Mouse (Mus musculus) embryo, embryonic 10 days (tissue): ENCODE measurements at regions not wholly inside any gene's neighbourhood (a gene's known extent, or its start where the extent isn't known, plus 50 kb on each side); places are given as distances from the start of the nearest gene placed in this dataset.

Experiments used
- DNase-seq: peaks from one replicate; pipeline ENCODE4 v3.0.0-alpha.2; 2015; ENCODE audit warnings: low spot score

GRCm38 (mm10) chr5:75248279-75248678 lies 96.2 kb downstream of the Pdgfra start:
- DNase-seq = no peak

- DNase-seq = no peak
These were observed 97.6 kb downstream of the Pdgfra start for GRCm38 (mm10) chr5:75249671-75250070.

- no peak for DNase-seq
These were observed 101.3 kb downstream of the Pdgfra start for GRCm38 (mm10) chr5:75253349-75253748.

DNA sequence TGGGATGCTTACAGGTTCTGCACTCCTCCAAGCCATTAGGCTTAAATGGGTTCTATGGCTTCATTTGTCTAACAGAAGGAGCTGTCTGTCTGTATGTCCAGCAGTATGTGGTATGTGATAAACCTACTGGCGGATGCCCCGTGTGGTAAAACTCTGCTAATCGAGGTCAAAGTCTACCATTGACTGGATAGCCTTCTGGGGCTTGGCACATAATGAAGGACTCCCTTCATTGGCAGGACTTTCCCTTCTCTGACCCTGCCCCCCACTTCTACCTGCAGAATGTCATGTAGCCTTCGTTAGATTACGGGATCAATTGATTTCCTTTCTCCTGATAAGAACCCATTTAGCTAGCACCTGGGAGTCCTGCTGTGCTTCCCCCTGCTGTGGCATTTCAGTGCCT lies 101.7 kb downstream of the Pdgfra start:
- DNase-seq = no peak

- DNase-seq = peak; percentile 37
These were observed 104.1 kb downstream of the Pdgfra start for GRCm38 (mm10) chr5:75256186-75256585.

DNA sequence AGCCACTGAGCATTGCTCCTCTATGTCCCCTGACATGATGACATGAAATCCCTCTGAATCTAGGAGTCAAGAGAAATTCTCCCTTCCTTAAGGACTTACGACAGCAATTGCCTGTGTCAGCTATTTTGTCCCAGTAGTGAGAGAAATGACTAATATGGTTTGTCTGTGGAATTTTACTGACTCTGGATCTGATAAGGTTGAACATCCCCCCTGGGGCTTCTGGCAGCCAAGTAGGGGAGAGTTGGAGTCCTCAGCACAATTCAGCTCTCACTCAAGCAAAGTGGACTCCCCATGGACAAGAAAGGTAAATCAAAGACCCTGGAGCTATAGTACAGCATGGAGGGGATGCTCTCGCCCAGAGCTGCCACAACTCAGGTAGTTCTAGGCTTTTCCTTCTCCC lies 105.0 kb downstream of the Pdgfra start:
- no peak for DNase-seq

DNA sequence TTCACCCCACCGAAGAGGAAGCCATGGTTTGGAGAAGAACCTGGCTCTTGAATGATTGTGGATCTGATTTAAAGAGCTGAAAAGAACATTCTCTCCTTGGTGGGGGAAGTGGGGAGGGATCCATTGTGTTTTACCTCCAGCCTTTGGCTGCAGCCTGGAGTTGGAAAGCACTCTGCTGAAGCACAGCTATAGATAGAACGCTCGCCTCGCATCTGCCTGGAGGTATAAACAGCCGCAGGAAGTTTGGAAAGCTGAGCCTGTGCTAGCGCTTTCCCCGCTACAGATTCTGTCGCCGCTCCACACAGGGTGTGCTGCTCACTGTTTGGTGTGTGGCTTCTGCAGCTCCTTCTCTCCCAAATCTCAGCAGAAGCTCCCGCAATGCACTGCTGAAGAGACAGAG lies 108.2 kb downstream of the Pdgfra start:
- DNase-seq = no peak

DNA sequence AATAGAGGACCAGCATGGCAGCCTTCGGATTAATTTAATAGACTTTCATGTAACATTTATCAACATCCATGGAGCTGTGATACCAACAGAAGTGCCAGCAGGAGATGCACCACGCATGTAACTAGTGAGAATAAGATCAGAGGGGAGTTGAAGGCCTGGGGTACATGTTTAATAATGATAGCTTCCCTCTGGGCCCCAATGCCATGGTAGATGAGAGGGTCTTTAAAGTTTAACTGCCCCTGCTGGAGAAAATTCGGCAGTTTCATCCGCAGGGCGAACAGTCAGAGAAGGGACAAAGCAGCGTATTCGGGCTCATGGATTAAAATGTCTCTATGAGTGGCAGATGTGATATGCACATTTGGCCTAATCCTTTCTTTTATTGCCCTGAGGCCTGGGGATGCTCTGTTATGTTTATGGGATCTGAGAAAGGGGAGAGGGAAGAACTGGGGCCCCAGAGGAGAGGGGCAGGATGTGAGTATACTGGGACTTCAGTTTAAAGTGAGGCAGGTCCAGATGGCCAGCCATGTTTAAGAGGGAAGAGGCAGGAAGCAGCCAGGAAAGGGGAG lies 114.1 kb downstream of the Pdgfra start:
- DNase-seq = no peak

- no peak for DNase-seq
These were observed 114.8 kb downstream of the Pdgfra start for GRCm38 (mm10) chr5:75266871-75267270.

GRCm38 (mm10) chr5:75267766-75268165 lies 115.7 kb downstream of the Pdgfra start:
- DNase-seq = no peak

- no peak for DNase-seq
These were observed 125.9 kb downstream of the Pdgfra start for GRCm38 (mm10) chr5:75278041-75278440.

- no peak for DNase-seq
These were observed 127.6 kb downstream of the Pdgfra start for GRCm38 (mm10) chr5:75279561-75280171.

GRCm38 (mm10) chr5:75280698-75281097 lies 128.6 kb downstream of the Pdgfra start:
- DNase-seq = no peak

DNA sequence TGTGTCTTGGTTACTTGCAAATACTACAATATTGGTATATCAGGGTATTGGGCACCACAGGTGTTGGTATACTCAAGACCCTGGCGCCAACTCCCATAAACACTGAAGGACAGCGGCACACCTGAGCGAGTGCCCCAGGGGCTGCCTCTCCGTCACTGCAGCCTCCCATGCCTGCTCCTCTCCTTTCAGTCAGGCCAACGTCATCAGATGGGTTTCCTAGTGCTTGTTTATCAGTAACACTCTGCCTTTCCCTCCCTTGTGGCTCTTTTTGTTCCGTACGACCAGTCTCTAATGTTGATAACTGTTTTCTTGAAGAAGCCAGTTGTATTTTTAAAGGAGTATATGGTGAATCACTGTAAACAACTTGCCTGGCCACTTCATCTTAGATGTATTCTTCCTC lies 129.4 kb downstream of the Pdgfra start:
- DNase-seq = no peak

- no peak for DNase-seq
These were observed 130.5 kb downstream of the Pdgfra start for GRCm38 (mm10) chr5:75282617-75283016.

DNA sequence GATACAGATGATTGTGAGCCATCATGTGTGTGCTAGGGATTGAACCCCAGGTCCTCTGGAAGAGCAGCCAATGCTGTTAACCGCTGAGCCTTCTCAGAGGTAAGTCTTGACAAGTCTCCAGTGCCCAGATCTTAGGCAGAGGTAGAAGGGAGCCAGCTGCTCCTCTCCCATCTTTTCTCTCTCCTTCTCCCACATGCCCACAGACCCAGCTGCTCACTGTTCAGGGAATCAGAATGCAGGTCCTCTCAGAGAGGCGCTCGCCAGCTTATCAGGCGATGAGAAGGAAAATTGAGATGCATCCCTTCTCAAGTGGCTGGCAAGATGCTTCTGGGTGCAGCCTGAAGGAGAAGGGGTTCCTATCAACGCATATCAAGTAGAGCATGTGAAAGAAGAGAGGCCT lies 131.7 kb downstream of the Pdgfra start:
- no peak for DNase-seq

DNA sequence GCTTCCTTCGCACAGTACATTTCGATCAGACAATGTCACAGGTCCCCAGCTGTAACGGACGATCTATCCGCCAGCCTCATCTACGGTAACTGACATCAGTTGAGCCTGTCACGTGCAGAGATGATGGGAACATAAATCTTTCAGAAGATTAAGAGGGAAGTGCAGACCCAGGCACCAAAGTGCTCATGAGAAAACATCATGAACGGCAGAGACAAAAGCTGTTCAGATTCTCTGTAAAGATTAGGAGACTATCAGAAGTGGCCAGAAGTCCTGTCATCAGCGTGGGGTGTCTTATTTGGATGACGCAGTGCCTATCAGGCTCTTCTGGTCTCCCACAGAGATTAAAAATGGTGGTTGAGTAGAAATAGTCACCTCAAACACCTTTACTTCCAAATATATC lies 133.9 kb downstream of the Pdgfra start:
- no peak for DNase-seq

DNA sequence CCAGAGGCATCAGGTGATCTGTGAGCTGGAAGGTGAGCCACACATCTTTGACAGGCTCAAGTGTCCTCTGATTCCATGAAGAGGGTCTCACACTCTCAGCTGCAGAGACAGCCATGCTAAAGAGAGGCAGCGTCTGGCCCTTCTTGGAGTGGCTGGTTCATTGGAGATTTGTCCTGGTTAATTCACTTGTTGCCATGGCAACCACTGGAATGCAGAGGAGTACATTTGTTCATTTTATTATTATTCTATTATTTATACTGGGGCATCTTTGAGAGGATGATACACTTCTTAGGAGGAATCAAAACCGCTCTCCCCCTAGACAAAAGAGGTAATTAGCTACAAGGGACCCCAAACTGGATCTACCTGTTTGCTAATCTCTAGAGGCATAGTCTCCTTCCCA lies 143.6 kb downstream of the Pdgfra start:
- DNase-seq = peak; percentile 24

- DNase-seq = no peak
These were observed 160.8 kb downstream of the Pdgfra start for GRCm38 (mm10) chr5:75312897-75313296.

DNA sequence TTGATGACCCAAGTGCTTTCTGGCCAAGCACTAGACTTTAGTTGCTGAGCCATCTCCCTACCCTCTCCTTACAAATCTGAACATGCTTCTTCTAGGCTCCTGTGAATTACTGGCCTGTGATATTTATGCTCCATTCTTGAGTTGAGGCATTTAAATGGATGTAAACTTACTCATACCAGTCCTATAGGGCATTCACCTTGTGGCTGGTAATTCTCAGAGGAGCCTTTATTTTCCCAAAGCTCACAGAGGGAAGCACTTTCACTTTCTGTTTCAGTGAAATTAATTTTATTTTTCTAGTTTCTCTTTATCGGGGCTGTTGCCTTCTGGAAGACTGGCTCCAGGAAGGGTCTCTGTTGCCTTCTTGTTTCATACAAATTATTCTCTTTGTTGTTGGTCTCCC lies 163.9 kb downstream of the Pdgfra start:
- no peak for DNase-seq

- DNase-seq = no peak
These were observed 168.4 kb downstream of the Pdgfra start for GRCm38 (mm10) chr5:75320536-75320935.

DNA sequence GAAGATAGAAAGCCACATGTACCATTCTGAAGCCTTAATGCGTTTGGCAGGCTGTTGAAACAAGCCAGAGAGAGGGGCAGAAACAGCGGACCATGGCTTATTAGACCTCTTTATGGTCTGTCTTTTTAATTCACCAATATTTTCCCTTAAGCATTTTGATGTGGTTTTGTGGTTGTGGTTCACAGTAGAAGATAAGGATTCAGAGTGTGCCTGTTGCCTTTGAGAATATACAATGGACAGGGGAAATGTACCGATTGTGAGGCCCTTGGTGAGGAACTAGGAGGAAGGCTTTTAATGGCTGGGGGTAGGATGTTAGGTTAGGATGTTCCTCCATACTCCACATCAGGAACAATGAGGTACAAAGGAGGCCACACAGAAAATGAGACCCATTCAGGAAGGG lies 182.0 kb downstream of the Pdgfra start:
- no peak for DNase-seq

DNA sequence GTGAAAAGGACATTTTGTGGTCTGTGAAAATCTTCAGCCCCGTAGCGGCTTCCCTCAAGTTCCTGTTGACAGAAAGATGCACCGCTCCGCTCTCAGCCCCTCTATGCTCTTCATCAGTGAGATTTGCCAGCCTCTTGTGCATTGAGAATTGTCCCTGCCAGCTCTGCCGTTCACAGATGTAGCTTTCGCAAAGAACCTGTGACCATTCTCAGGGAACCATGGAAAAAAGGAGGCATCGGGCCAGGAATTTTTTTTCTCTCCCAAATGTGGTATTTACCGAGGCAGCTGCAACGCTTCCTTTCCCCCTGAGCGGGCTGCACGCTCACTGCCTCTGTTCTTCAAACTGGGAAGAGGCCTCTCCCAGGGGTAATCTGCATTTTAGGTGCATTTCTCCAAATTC lies 184.4 kb downstream of the Pdgfra start:
- no peak for DNase-seq

DNA sequence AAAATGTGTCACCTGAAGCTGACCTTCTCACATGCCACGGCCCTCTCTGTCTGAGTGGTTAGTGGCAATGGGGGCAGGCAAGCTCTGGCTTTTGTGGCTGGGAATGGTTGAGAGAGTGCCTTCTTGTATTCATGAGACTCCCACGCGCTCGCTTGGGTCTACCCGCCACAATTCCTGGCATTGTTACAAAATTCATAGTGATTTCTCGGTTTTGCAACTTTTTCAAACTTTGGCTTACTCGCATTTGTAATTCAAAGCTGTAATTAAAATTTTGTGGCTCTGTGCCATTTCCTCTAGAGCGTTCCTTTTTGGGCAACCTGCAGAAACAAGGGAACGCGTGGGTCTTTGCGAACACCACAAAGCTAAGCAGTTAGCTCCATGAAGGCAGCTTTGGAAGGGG lies 186.3 kb downstream of the Pdgfra start:
- no peak for DNase-seq
